Mouse (Mus musculus) midbrain, embryonic 11.5 days (tissue): ENCODE data around the gene Morc1. TPM values are rescaled to one million over a fixed set of nuclear protein-coding genes. Genes with fewer than 3 reads are reported as not detected.
A peak's percentile ranks its signal among the peaks of the same experiment; 100 is the strongest.

Source experiments
- ATAC-seq: fragments of 200-750 bp; cut with Nextera tagmentation; 2 replicates; pipeline ENCODE4 v1.8.0; 2017; ENCODE audit warnings: moderate TSS enrichment, moderate library complexity; ENCODE audit not compliant: low FRiP score
- DNase-seq: peaks from one replicate; pipeline ENCODE4 v3.0.0; 2015; ENCODE audit warnings: low spot score; ENCODE audit errors: missing footprints
- H3K27ac ChIP-seq: fragments of 300-500 bp; sonication (generic); 2 replicates; pipeline ENCODE4 v1.5.1; 2014; ENCODE audit warnings: low read depth, low read length
- H3K27me3 ChIP-seq: fragments of 300-500 bp; sonication (generic); 2 replicates; pipeline ENCODE4 v1.6.1; 2014; ENCODE audit warnings: mild to moderate bottlenecking, low read length, moderate library complexity, mixed read lengths; ENCODE audit not compliant: control insufficient read depth, insufficient read depth
- H3K36me3 ChIP-seq: fragments of 300-500 bp; sonication (generic); 2 replicates; pipeline ENCODE4 v1.6.1; 2014; ENCODE audit warnings: mild to moderate bottlenecking, low read length, moderate library complexity, mixed read lengths; ENCODE audit not compliant: control insufficient read depth, insufficient read depth
- H3K4me1 ChIP-seq: fragments of 300-500 bp; sonication (generic); 2 replicates; pipeline ENCODE4 v1.6.1; 2014; ENCODE audit warnings: low read length; ENCODE audit not compliant: control insufficient read depth, insufficient read depth
- H3K4me2 ChIP-seq: fragments of 300-500 bp; sonication (generic); 2 replicates; pipeline ENCODE4 v1.6.1; 2014; ENCODE audit warnings: mild to moderate bottlenecking, moderate library complexity
- H3K4me3 ChIP-seq: fragments of 300-500 bp; sonication (generic); 2 replicates; pipeline ENCODE4 v1.5.1; 2014; ENCODE audit warnings: low read depth, low read length
- H3K9ac ChIP-seq: fragments of 300-500 bp; sonication (generic); 2 replicates; pipeline ENCODE4 v1.6.1; 2014; ENCODE audit warnings: low read length
- H3K9me3 ChIP-seq: fragments of 300-500 bp; sonication (generic); 2 replicates; pipeline ENCODE4 v1.6.1; 2016; ENCODE audit warnings: low read length; ENCODE audit not compliant: control insufficient read depth
- WGBS: fragments of 180-500 bp; shearing (Covaris S2); extraction: QIAGEN DNeasy Blood & Tissue Kit; methylation state at CpG from one replicate; pipeline ENCODE4 v1.1.7; 2014; 5-methylcytosine and 5-hydroxymethylcytosine counted together
- polyA plus RNA-seq: library from polyadenylated mRNA; unstranded; fragments of >200 nt; fragmentation: Nextera tagmentation; extraction: Ambion mirVana; gene quantifications from 2 replicates; pipeline ENCODE4 v1.2.1, GENCODE M21; 2014

The Morc1 gene
- polyA plus RNA-seq, 1 experiment from 2014 or later: not detected

GRCm38 (mm10) chr16:48608224-48608623, 177.2 kb downstream of the Morc1 start:
- no peaks in the 10 kb centered on the region for H3K9me3 ChIP-seq
- DNase-seq (peak; percentile 61), ATAC-seq (no peak)
- no peaks in the 10 kb centered on the region for H3K4me1 ChIP-seq
- WGBS: 93% methylated on average over 3 of the region's 3 CpGs
- H3K27me3 ChIP-seq: no peaks in the 10 kb centered on the region
- H3K36me3 ChIP-seq: no peaks in the 10 kb centered on the region
- H3K4me2 ChIP-seq: no peak overlapping the region
- H3K27ac ChIP-seq: no peak overlapping the region
- no peak overlapping the region for H3K9ac ChIP-seq
- H3K4me3 ChIP-seq: no peak overlapping the region

GRCm38 (mm10) chr16:48610866-48611265, 179.8 kb downstream of the Morc1 start:
- Histone ChIP-seq H3K9me3 (no peaks in the 10 kb centered on the region), H3K27me3 (no peaks in the 10 kb centered on the region), H3K4me1 (no peaks in the 10 kb centered on the region), H3K4me3 (no peak overlapping the region), H3K4me2 (no peak overlapping the region), H3K27ac (no peak overlapping the region), H3K36me3 (no peaks in the 10 kb centered on the region), H3K9ac (no peak overlapping the region)
- ATAC-seq (no peak), DNase-seq (no peak)
- WGBS: 68% methylated on average over 1 of the region's 1 CpGs

GRCm38 (mm10) chr16:48611436-48611835, 180.4 kb downstream of the Morc1 start:
- Histone ChIP-seq H3K4me2 (no peak overlapping the region), H3K27ac (no peak overlapping the region), H3K4me1 (no peaks in the 10 kb centered on the region), H3K4me3 (no peak overlapping the region), H3K9me3 (no peaks in the 10 kb centered on the region), H3K27me3 (no peaks in the 10 kb centered on the region), H3K36me3 (no peaks in the 10 kb centered on the region), H3K9ac (no peak overlapping the region)
- ATAC-seq (no peak), DNase-seq (no peak)
- WGBS: 93% methylated on average over 2 of the region's 2 CpGs

- no peaks in the 10 kb centered on the region for H3K36me3 ChIP-seq
- no peaks in the 10 kb centered on the region for H3K9me3 ChIP-seq
- H3K4me1 ChIP-seq: no peaks in the 10 kb centered on the region
- DNase-seq (no peak), ATAC-seq (no peak)
- 57% methylated on average over 1 of the region's 1 CpGs for WGBS
- H3K27ac ChIP-seq: no peak overlapping the region
- no peak overlapping the region for H3K9ac ChIP-seq
- no peak overlapping the region for H3K4me3 ChIP-seq
- no peaks in the 10 kb centered on the region for H3K27me3 ChIP-seq
- no peak overlapping the region for H3K4me2 ChIP-seq
These were observed 182.7 kb downstream of the Morc1 start for GRCm38 (mm10) chr16:48613783-48614182.

- no peaks in the 10 kb centered on the region for H3K27me3 ChIP-seq
- DNase-seq (no peak), ATAC-seq (no peak)
- no peak overlapping the region for H3K4me3 ChIP-seq
- no peaks in the 10 kb centered on the region for H3K36me3 ChIP-seq
- no peaks in the 10 kb centered on the region for H3K4me1 ChIP-seq
- 66% methylated on average over 8 of the region's 8 CpGs for WGBS
- H3K27ac ChIP-seq: no peak overlapping the region
- no peak overlapping the region for H3K9ac ChIP-seq
- no peak overlapping the region for H3K4me2 ChIP-seq
- no peaks in the 10 kb centered on the region for H3K9me3 ChIP-seq
These were observed 189.5 kb downstream of the Morc1 start for GRCm38 (mm10) chr16:48620510-48620909.

GRCm38 (mm10) chr16:48621019-48621418, 190.0 kb downstream of the Morc1 start:
- H3K4me1 ChIP-seq: no peaks in the 10 kb centered on the region
- H3K27me3 ChIP-seq: no peaks in the 10 kb centered on the region
- no peak overlapping the region for H3K4me2 ChIP-seq
- no peak overlapping the region for H3K9ac ChIP-seq
- no peaks in the 10 kb centered on the region for H3K36me3 ChIP-seq
- H3K9me3 ChIP-seq: no peaks in the 10 kb centered on the region
- ATAC-seq (no peak), DNase-seq (no peak)
- WGBS: 58% methylated on average over 2 of the region's 2 CpGs
- H3K27ac ChIP-seq: no peak overlapping the region
- H3K4me3 ChIP-seq: no peak overlapping the region

- Histone ChIP-seq H3K4me1 (no peaks in the 10 kb centered on the region), H3K4me2 (no peak overlapping the region), H3K27ac (no peak overlapping the region), H3K4me3 (no peak overlapping the region), H3K27me3 (no peaks in the 10 kb centered on the region), H3K9ac (no peak overlapping the region), H3K36me3 (no peaks in the 10 kb centered on the region), H3K9me3 (no peaks in the 10 kb centered on the region)
- 90% methylated on average over 1 of the region's 1 CpGs for WGBS
- DNase-seq: no peak
- ATAC-seq: no peak
These were observed 192.4 kb downstream of the Morc1 start for GRCm38 (mm10) chr16:48623447-48623846.

GRCm38 (mm10) chr16:48626186-48626585, 195.1 kb downstream of the Morc1 start:
- ATAC-seq (no peak), DNase-seq (no peak)
- Histone ChIP-seq H3K4me2 (no peak overlapping the region), H3K4me3 (no peak overlapping the region), H3K4me1 (no peaks in the 10 kb centered on the region), H3K27me3 (no peaks in the 10 kb centered on the region), H3K36me3 (no peaks in the 10 kb centered on the region), H3K9ac (no peak overlapping the region), H3K27ac (no peak overlapping the region), H3K9me3 (no peaks in the 10 kb centered on the region)
- 86% methylated on average over 3 of the region's 3 CpGs for WGBS

- 89% methylated on average over 3 of the region's 3 CpGs for WGBS
- H3K9me3 ChIP-seq: no peaks in the 10 kb centered on the region
- no peak overlapping the region for H3K9ac ChIP-seq
- ATAC-seq (no peak), DNase-seq (no peak)
- H3K4me3 ChIP-seq: no peak overlapping the region
- no peak overlapping the region for H3K27ac ChIP-seq
- no peaks in the 10 kb centered on the region for H3K27me3 ChIP-seq
- no peaks in the 10 kb centered on the region for H3K36me3 ChIP-seq
- H3K4me1 ChIP-seq: no peaks in the 10 kb centered on the region
- no peak overlapping the region for H3K4me2 ChIP-seq
These were observed 196.3 kb downstream of the Morc1 start for GRCm38 (mm10) chr16:48627296-48627695.

- no peaks in the 10 kb centered on the region for H3K4me1 ChIP-seq
- H3K36me3 ChIP-seq: no peaks in the 10 kb centered on the region
- H3K27ac ChIP-seq: no peak overlapping the region
- no peaks in the 10 kb centered on the region for H3K9me3 ChIP-seq
- no peaks in the 10 kb centered on the region for H3K27me3 ChIP-seq
- ATAC-seq: no peak
- no peak overlapping the region for H3K4me2 ChIP-seq
- H3K4me3 ChIP-seq: no peak overlapping the region
- no peak for DNase-seq
- H3K9ac ChIP-seq: no peak overlapping the region
- 67% methylated on average over 5 of the region's 5 CpGs for WGBS
These were observed 198.7 kb downstream of the Morc1 start for GRCm38 (mm10) chr16:48629710-48630109.
